Mouse (Mus musculus): ENCODE measurements at regions not wholly inside any gene's neighbourhood (a gene's known extent, or its start where the extent isn't known, plus 50 kb on each side); places are given as distances from the start of the nearest gene placed in this dataset.

GRCm38 (mm10) chr11:112593821-112594220 lies 188.2 kb upstream of the Sox9 start:
- 0 out of 2 replicates have a peak, but pooled peaks cover 2% of the 10 kb centered on the region for H3K36me3 ChIP-seq (ENCODE audit: insufficient read depth, low read length)
- no peak overlapping the region for H3K9ac ChIP-seq (replicated peaks; ENCODE audit: low read length)
- WGBS, result 62% methylated on average over 10 of the region's 10 CpGs
- H3K27ac ChIP-seq (ENCODE audit: low read length), result no peak overlapping the region
- peaks cover 3% of the 10 kb centered on the region; the same call in 1 of the 2 replicates for H3K9me3 ChIP-seq (ENCODE audit: low read length)
- no peaks in the 10 kb centered on the region for H3K27me3 ChIP-seq (ENCODE audit: insufficient read depth, low read length)
- no peak overlapping the region for H3K4me2 ChIP-seq (replicated peaks; ENCODE audit: low read depth, low read length)
- no peak for ATAC-seq (ENCODE audit: low FRiP score, low TSS enrichment)
- H3K4me1 ChIP-seq (ENCODE audit: insufficient read depth, low read length), result 0 out of 2 replicates have a peak, but pooled peaks cover 3% of the 10 kb centered on the region
- no peak overlapping the region for H3K4me3 ChIP-seq (ENCODE audit: low read length)

GRCm38 (mm10) chr11:112607359-112607758 lies 174.7 kb upstream of the Sox9 start:
- Histone ChIP-seq H3K4me1 (ENCODE audit: insufficient read depth, low read length) (0 out of 2 replicates have a peak, but pooled peaks cover 5% of the 10 kb centered on the region), H3K27me3 (ENCODE audit: insufficient read depth, low read length) (no peaks in the 10 kb centered on the region), H3K27ac (ENCODE audit: low read length) (no peak overlapping the region), H3K9me3 (ENCODE audit: low read length) (peaks cover 2% of the 10 kb centered on the region; the same call in 1 of the 2 replicates), H3K36me3 (ENCODE audit: insufficient read depth, low read length) (no peaks in the 10 kb centered on the region), H3K9ac (replicated peaks; ENCODE audit: low read length) (no peak overlapping the region), H3K4me2 (replicated peaks; ENCODE audit: low read depth, low read length) (no peak overlapping the region), H3K4me3 (ENCODE audit: low read length) (no peak overlapping the region)
- no peak for ATAC-seq (ENCODE audit: low FRiP score, low TSS enrichment)
- WGBS, result 92% methylated on average over 1 of the region's 1 CpGs

- Histone ChIP-seq H3K27me3 (ENCODE audit: insufficient read depth, low read length) (no peaks in the 10 kb centered on the region), H3K4me2 (replicated peaks; ENCODE audit: low read depth, low read length) (no peak overlapping the region), H3K9ac (replicated peaks; ENCODE audit: low read length) (no peak overlapping the region), H3K27ac (ENCODE audit: low read length) (no peak overlapping the region), H3K4me3 (ENCODE audit: low read length) (no peak overlapping the region), H3K9me3 (ENCODE audit: low read length) (no peaks in the 10 kb centered on the region), H3K4me1 (ENCODE audit: insufficient read depth, low read length) (0 out of 2 replicates have a peak, but pooled peaks cover 5% of the 10 kb centered on the region), H3K36me3 (ENCODE audit: insufficient read depth, low read length) (no peaks in the 10 kb centered on the region)
- ATAC-seq (ENCODE audit: low FRiP score, low TSS enrichment), result no peak
- WGBS, result 63% methylated on average over 3 of the region's 3 CpGs
Measured at GRCm38 (mm10) chr11:112609277-112609676, 172.7 kb upstream of the Sox9 start.

GRCm38 (mm10) chr11:112611073-112611472 lies 171.0 kb upstream of the Sox9 start:
- 45% methylated on average over 11 of the region's 11 CpGs for WGBS
- H3K4me1 ChIP-seq (ENCODE audit: insufficient read depth, low read length), result 0 out of 2 replicates have a peak, but pooled peaks cover 5% of the 10 kb centered on the region
- H3K4me3 ChIP-seq (ENCODE audit: low read length), result no peak overlapping the region
- H3K9me3 ChIP-seq (ENCODE audit: low read length), result no peaks in the 10 kb centered on the region
- H3K36me3 ChIP-seq (ENCODE audit: insufficient read depth, low read length), result no peaks in the 10 kb centered on the region
- H3K27me3 ChIP-seq (ENCODE audit: insufficient read depth, low read length), result no peaks in the 10 kb centered on the region
- no peak overlapping the region for H3K4me2 ChIP-seq (replicated peaks; ENCODE audit: low read depth, low read length)
- ATAC-seq (ENCODE audit: low FRiP score, low TSS enrichment), result no peak
- no peak overlapping the region for H3K9ac ChIP-seq (replicated peaks; ENCODE audit: low read length)
- H3K27ac ChIP-seq (ENCODE audit: low read length), result no peak overlapping the region

GRCm38 (mm10) chr11:112615629-112616028 lies 166.4 kb upstream of the Sox9 start:
- no peak overlapping the region for H3K27ac ChIP-seq (ENCODE audit: low read length)
- H3K4me1 ChIP-seq (ENCODE audit: insufficient read depth, low read length), result peaks cover 11% of the 10 kb centered on the region
- no peak overlapping the region for H3K4me3 ChIP-seq (ENCODE audit: low read length)
- ATAC-seq (ENCODE audit: low FRiP score, low TSS enrichment), result no peak
- no peaks in the 10 kb centered on the region; the same call in 1 of the 2 replicates for H3K9me3 ChIP-seq (ENCODE audit: low read length)
- H3K36me3 ChIP-seq (ENCODE audit: insufficient read depth, low read length), result no peaks in the 10 kb centered on the region
- H3K27me3 ChIP-seq (ENCODE audit: insufficient read depth, low read length), result no peaks in the 10 kb centered on the region
- WGBS, result 91% methylated on average over 4 of the region's 4 CpGs
- no peak overlapping the region for H3K4me2 ChIP-seq (replicated peaks; ENCODE audit: low read depth, low read length)
- H3K9ac ChIP-seq (replicated peaks; ENCODE audit: low read length), result no peak overlapping the region

GRCm38 (mm10) chr11:112616942-112617341 lies 165.1 kb upstream of the Sox9 start:
- no peak overlapping the region for H3K4me2 ChIP-seq (replicated peaks; ENCODE audit: low read depth, low read length)
- 69% methylated on average over 2 of the region's 2 CpGs for WGBS
- no peak for ATAC-seq (ENCODE audit: low FRiP score, low TSS enrichment)
- H3K9ac ChIP-seq (replicated peaks; ENCODE audit: low read length), result no peak overlapping the region
- H3K4me3 ChIP-seq (ENCODE audit: low read length), result no peak overlapping the region
- no peaks in the 10 kb centered on the region; the same call in 1 of the 2 replicates for H3K9me3 ChIP-seq (ENCODE audit: low read length)
- H3K27me3 ChIP-seq (ENCODE audit: insufficient read depth, low read length), result no peaks in the 10 kb centered on the region
- H3K36me3 ChIP-seq (ENCODE audit: insufficient read depth, low read length), result no peaks in the 10 kb centered on the region
- no peak overlapping the region for H3K27ac ChIP-seq (ENCODE audit: low read length)
- peaks cover 19% of the 10 kb centered on the region for H3K4me1 ChIP-seq (ENCODE audit: insufficient read depth, low read length)

GRCm38 (mm10) chr11:112620916-112621315 lies 161.1 kb upstream of the Sox9 start:
- H3K9ac ChIP-seq (replicated peaks; ENCODE audit: low read length), result peak overlapping the region; percentile 53; the same call in 1 of the 2 replicates
- peak overlapping the region; percentile 38; the same call in 1 of the 2 replicates for H3K27ac ChIP-seq (ENCODE audit: low read length)
- H3K27me3 ChIP-seq (ENCODE audit: insufficient read depth, low read length), result no peaks in the 10 kb centered on the region
- H3K4me3 ChIP-seq (ENCODE audit: low read length), result 0 out of 2 replicates have a peak overlapping the region, but pooled peaks have one; percentile 11
- H3K4me1 ChIP-seq (ENCODE audit: insufficient read depth, low read length), result peaks cover 19% of the 10 kb centered on the region
- H3K4me2 ChIP-seq (replicated peaks; ENCODE audit: low read depth, low read length), result peak overlapping the region; percentile 46
- 9% methylated on average over 12 of the region's 12 CpGs for WGBS
- peak; percentile 86 for ATAC-seq (ENCODE audit: low FRiP score, low TSS enrichment)
- no peaks in the 10 kb centered on the region for H3K36me3 ChIP-seq (ENCODE audit: insufficient read depth, low read length)
- H3K9me3 ChIP-seq (ENCODE audit: low read length), result no peaks in the 10 kb centered on the region; the same call in 1 of the 2 replicates

- peak overlapping the region; percentile 38; the same call in 1 of the 2 replicates for H3K27ac ChIP-seq (ENCODE audit: low read length)
- H3K36me3 ChIP-seq (ENCODE audit: insufficient read depth, low read length), result no peaks in the 10 kb centered on the region
- H3K9ac ChIP-seq (replicated peaks; ENCODE audit: low read length), result peak overlapping the region; percentile 53; the same call in 1 of the 2 replicates
- 41% methylated on average over 9 of the region's 9 CpGs for WGBS
- H3K9me3 ChIP-seq (ENCODE audit: low read length), result no peaks in the 10 kb centered on the region; the same call in 1 of the 2 replicates
- H3K4me3 ChIP-seq (ENCODE audit: low read length), result no peak overlapping the region
- peaks cover 19% of the 10 kb centered on the region for H3K4me1 ChIP-seq (ENCODE audit: insufficient read depth, low read length)
- no peaks in the 10 kb centered on the region for H3K27me3 ChIP-seq (ENCODE audit: insufficient read depth, low read length)
- peak; percentile 74; the same call in 1 of the 2 replicates for ATAC-seq (ENCODE audit: low FRiP score, low TSS enrichment)
- peak overlapping the region; percentile 46 for H3K4me2 ChIP-seq (replicated peaks; ENCODE audit: low read depth, low read length)
Measured at GRCm38 (mm10) chr11:112621385-112622120, 160.5 kb upstream of the Sox9 start.

GRCm38 (mm10) chr11:112649298-112649697 lies 132.7 kb upstream of the Sox9 start:
- no peak for ATAC-seq (ENCODE audit: low FRiP score, low TSS enrichment)
- WGBS, result 52% methylated on average over 9 of the region's 9 CpGs

More at GRCm38 (mm10) chr11:112649298-112649697, 132.7 kb upstream of the Sox9 start:
- Histone ChIP-seq H3K9ac (replicated peaks; ENCODE audit: low read length) (no peak overlapping the region), H3K4me1 (ENCODE audit: insufficient read depth, low read length) (no peaks in the 10 kb centered on the region), H3K36me3 (ENCODE audit: insufficient read depth, low read length) (no peaks in the 10 kb centered on the region), H3K27ac (ENCODE audit: low read length) (no peak overlapping the region), H3K4me3 (ENCODE audit: low read length) (no peak overlapping the region), H3K27me3 (ENCODE audit: insufficient read depth, low read length) (no peaks in the 10 kb centered on the region), H3K4me2 (replicated peaks; ENCODE audit: low read depth, low read length) (no peak overlapping the region), H3K9me3 (ENCODE audit: low read length) (no peaks in the 10 kb centered on the region)
